Mouse (Mus musculus): ENCODE measurements around the gene Scn4a.

- no peak for TF ChIP-seq CTCF (IDR thresholded peaks at IDR 0.05; ENCODE audit: borderline replicate concordance, insufficient read depth, low read depth, low read length)
- peak; percentile 30; the same call in 1 of the 2 replicates for TF ChIP-seq POLR2A (IDR thresholded peaks at IDR 0.05; ENCODE audit: borderline replicate concordance, insufficient read depth, low read length)
Observed at GRCm38 (mm10) chr11:106286987-106287386, 66.1 kb downstream of the Scn4a start.

Data from cerebellum, adult 2 months (tissue).